Mouse (Mus musculus) kidney, adult 8-10 months (tissue): ENCODE results near the gene Tgfa.

Experiments
- DNase-seq, 2 experiments: peaks; one replicate each; pipeline ENCODE4 v3.0.0; 2022

The Tgfa gene

DNA sequence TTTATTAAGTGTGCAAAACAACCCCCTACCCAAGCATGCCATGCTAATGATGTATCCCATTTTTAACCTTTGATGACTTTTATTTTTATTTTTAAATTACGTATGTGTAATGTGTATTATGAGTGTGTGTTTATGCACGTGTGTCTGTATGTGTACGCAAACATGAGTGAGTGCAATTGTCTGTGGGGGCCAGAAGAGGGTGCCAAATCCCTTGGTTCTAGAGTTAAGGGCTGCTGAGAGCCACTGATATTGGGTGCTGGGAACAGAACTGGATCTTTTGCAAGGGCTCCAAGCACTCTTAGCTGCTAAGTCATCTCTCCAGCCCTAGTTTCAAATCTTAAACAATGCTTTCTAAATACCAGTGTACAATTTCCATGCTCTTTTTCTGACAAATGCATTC, 103.9 kb downstream of the Tgfa start:
- DNase-seq = no peak

DNA sequence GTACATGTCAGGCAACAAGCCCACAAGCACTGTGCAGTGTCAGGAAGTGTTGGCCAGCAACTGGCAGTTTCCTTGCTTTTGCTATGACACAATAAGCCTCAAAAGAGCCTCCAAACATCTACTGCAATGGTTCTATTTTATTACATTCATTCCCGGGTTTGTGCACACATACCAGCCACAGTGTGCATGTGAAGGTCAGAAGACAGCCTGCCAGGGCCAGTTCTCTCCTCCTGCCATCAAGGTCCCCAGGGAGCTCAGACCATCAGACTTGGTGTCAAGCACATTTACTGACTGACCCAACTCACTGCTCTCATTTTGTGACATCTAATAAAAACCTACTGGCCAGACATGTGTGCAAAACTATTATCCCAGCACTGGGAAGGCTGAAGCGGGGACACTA, 104.4 kb downstream of the Tgfa start:
- DNase-seq = no peak

DNA sequence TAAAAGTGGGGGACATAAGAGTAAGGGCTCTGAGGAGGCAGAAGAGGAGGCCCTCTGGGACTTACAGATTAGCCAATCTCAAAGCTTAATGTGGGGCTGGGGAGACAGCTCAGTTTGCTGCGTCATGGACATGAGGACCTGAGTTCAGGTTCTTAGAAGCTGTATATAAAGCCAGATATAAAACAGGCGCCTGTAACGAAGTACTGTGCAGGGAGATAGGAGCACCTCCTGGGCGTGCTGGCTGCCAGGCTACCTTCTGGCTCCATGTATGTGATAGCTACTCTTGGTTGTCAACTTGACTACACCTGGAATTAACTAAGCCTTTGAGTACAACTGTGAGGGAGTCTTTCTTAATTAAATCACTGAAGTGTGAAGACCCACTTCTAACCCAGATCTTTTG, 110.7 kb downstream of the Tgfa start:
- no peak for DNase-seq

DNA sequence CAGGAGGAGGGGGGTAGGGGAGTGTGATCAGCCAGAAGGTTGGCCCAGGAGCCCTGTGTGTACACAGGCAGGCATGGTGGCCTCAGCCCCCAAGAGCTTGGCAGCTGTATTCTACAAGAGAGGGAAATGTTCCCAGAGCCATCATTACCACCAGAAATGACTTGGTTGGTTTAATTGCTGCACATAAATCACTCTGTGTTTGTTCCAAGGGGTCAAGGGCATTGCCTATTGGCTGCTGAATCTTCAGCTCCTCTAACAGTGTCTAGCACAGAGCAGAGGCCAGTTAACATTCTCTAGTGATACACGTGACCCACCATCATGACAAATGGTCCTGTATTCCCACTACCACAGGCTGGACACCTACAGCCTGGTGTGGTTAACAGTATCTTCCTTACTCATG, 119.0 kb downstream of the Tgfa start:
- no peak for DNase-seq

DNA sequence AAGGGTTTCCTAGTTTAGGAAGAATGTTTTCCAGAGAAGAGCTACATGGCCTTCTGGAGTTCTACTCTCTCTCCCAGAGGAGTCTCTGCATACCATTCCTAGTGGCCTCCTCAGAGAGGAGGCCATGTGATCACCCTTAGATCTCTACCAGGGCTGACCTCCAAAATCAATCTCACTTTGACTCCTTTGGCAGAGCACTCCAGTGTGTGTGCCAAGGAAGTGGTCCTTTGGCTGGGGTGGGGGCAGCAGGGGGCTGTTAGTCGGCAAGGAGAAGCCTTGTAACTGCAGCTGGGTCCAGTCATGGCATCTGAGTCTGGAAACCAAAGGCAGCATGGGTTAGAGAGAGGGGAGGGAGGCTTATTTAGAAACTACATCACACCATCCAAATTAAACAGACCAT, 122.0 kb downstream of the Tgfa start:
- DNase-seq = no peak

DNA sequence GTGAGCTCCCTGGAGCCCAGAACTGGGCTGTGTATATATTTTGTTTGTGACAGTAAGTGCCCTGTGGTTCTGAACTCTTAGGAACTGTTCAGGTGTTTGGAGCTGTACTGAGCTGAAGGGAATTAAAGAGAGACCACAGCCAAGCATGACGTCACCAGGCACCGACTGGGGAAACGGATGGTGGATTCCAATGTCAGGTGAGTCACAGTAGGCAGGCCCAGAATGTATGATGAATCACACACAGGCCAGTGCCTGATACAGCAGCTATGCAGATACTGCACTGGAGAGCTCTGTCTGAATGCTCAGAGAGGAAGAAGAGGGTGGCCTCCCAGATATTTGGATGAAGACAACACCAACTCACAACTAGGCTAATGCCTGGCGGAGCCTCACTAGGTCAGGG, 123.8 kb downstream of the Tgfa start:
- no peak for DNase-seq

DNA sequence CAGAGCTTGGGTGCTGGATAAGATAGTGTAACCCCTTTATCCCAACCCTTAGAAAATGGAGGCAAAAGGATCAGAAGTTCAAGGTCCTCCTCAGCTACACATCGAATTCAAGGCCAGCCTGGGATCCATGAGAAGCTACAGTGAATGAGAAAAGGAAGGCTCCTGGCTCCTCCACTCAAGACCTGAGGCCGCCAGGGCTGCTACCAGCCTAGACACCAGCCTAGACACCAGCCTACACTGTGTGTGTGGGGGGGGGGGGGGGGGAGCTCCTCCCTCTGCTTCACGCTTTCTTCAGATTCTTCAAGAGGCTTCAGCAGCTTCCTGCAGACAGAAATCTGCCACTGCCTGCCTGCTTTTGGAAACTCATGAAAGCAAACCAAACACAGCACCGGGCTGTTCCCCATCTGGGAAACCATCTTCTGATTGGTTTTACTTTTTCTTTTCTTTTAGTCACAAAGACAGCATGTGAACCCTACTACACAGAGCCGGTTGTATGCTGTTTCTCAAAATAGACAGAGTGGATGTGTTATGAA, 127.1 kb downstream of the Tgfa start:
- no peak for DNase-seq

DNA sequence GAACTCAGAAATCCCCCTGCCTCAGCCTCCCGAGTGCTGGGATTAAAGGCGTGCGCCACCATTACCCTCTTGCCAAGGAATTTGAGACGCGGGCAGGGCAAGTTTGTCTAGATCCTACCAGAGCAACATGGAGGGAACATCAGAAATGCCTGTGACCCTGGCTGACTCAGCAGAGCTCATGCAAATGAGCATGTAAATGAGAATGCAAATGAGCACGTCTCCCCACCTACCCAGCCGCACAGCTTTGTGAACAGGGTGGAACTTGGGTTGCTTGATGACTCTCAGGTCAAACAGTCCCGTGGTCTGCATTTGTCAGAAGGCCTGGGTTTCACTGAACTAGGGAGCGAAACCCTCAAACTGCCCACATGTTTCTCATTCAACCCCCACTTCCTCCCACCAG, 128.0 kb downstream of the Tgfa start:
- DNase-seq = no peak

DNA sequence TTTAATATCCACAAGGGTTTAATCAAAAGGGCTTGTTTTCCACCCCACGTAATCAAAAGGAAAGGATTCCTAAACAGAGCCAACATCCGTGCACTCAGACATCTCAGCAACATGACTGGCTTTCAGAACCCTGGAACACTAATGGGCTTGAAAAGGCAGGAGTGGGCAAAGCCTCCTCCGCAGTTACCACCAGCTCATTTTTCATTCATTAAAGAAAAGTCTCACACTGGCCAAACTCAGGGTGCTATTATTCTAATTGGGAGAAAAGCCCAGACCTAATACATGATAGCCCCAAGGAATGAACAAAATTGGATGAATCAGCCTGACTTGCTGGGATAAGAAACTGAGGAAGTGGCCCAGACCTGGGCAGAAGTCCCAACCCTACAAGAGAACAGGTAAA, 129.4 kb downstream of the Tgfa start:
- DNase-seq = no peak
